Mouse (Mus musculus) layer of hippocampus, adult 18-20 months (tissue): ENCODE data around the gene Gsdma. TPM values are rescaled to one million over a fixed set of nuclear protein-coding genes. Genes with fewer than 3 reads are reported as not detected.
"Not testable (repeated sequence)": the region's sequence is repeated elsewhere in the genome, so short reads cannot be mapped to it uniquely, and the experiment has no call there.

Experiments
- DNase-seq, 2 experiments: peaks; one replicate each; pipeline ENCODE4 v3.0.0; 2022; ENCODE audit warnings: low spot score in 2 of 2
- total RNA-seq, 2 experiments: library from RNA; stranded (reverse); gene quantifications; 2 replicates each; pipeline ENCODE4 v1.2.3; 2021

The Gsdma gene
- total RNA-seq, 2 experiments from 2014 or later: not detected

- not testable (repeated sequence) for DNase-seq
Measured at GRCm38 (mm10) chr11:98680595-98680994, 16.4 kb downstream of the Gsdma start.

GRCm38 (mm10) chr11:98681186-98681585, 17.0 kb downstream of the Gsdma start:
- DNase-seq: no peak

- peak; percentile 97 to 98 for DNase-seq
Measured at GRCm38 (mm10) chr11:98681786-98682745, 17.9 kb downstream of the Gsdma start, which contains the start of gene Psmd3. Gene Psmd3, plus strand, starts transcription at chr11:98682554.

- no peak for DNase-seq
Measured at GRCm38 (mm10) chr11:98682811-98683210, 18.7 kb downstream of the Gsdma start.

GRCm38 (mm10) chr11:98685642-98686041, 21.5 kb downstream of the Gsdma start:
- DNase-seq: no peak

GRCm38 (mm10) chr11:98686976-98687375, 22.8 kb downstream of the Gsdma start:
- no peak for DNase-seq

- DNase-seq: no peak
Measured at GRCm38 (mm10) chr11:98688009-98688408, 23.9 kb downstream of the Gsdma start.

- no peak for DNase-seq
Measured at GRCm38 (mm10) chr11:98693201-98693600, 29.1 kb downstream of the Gsdma start.

GRCm38 (mm10) chr11:98693746-98694145, 29.6 kb downstream of the Gsdma start:
- no peak for DNase-seq

- no peak for DNase-seq
Measured at GRCm38 (mm10) chr11:98694301-98694700, 30.1 kb downstream of the Gsdma start.

GRCm38 (mm10) chr11:98695408-98695807, 31.3 kb downstream of the Gsdma start:
- no peak for DNase-seq

GRCm38 (mm10) chr11:98696454-98697216, 32.5 kb downstream of the Gsdma start:
- no peak for DNase-seq

GRCm38 (mm10) chr11:98697225-98697624, 33.1 kb downstream of the Gsdma start:
- no peak for DNase-seq

- DNase-seq: no peak
Measured at GRCm38 (mm10) chr11:98698849-98699640, 34.9 kb downstream of the Gsdma start.

GRCm38 (mm10) chr11:98699911-98700310, 35.8 kb downstream of the Gsdma start:
- DNase-seq: peak; percentile 53 to 85

- no peak for DNase-seq
Measured at GRCm38 (mm10) chr11:98701213-98701670, 37.1 kb downstream of the Gsdma start, which contains the start of gene Csf3. Gene Csf3, plus strand, starts transcription at chr11:98701263.

GRCm38 (mm10) chr11:98702323-98702722, 38.2 kb downstream of the Gsdma start:
- no peak for DNase-seq

GRCm38 (mm10) chr11:98705021-98705420, 40.9 kb downstream of the Gsdma start:
- DNase-seq: no peak

- DNase-seq: no peak
Measured at GRCm38 (mm10) chr11:98707401-98708281, 43.5 kb downstream of the Gsdma start.
